Mouse (Mus musculus): ENCODE results near the gene Slc6a13.

DNA sequence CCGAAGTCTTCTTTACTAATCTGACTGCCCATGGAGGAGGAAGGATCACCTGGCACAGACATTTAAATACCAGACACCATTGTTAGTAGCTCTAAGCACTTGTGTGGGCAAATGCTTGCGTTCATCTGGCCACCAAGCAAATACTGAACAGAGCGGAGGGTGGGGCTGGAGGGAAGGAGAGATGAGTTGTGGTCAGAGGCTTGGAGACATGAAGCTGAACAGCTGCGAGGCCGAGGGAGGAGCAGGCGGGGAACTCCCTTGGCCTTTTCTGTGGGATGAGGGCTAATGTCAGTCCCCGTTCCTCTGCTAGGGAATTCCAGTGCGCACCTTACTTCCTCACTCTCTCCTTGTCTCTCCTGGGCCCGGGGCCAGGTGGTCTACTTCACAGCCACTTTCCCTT lies 25.7 kb downstream of the Slc6a13 start:
- no peak for TF ChIP-seq GATA1 (IDR thresholded peaks at IDR 0.05; ENCODE audit: borderline replicate concordance, low read length)
- TF ChIP-seq FLI1 (IDR thresholded peaks at IDR 0.05; ENCODE audit: low read length), result no peak

Data from megakaryocyte, embryonic 14.5 days (primary cell).